ENCODE assay signal across 8 mouse cellular contexts in genomic region chr2:151008939-151009509, GRCm38 (mm10). TPM values are rescaled to one million over a fixed set of nuclear protein-coding genes. Genes with fewer than 3 reads are reported as not detected.
DNase-seq lines count a peak whose midpoint lies in the region; ATAC-seq and TF ChIP-seq lines count a peak whose summit lies in the region.

No protein-coding gene starts in this region.

- H3K4me1 ChIP-seq in hindbrain, postnatal 0 days (ENCODE audit: insufficient read depth, low read length) = 0 out of 2 replicates have a peak, but pooled peaks cover 4% of the 10 kb centered on the region

- DNase-seq in adrenal gland, adult (ENCODE audit: inconsistent age in 2 of 2, low spot score in 1 of 2) = peak; percentile 86 to 96
- peak; percentile 60 to 75 for DNase-seq in cerebellum, postnatal 25 days
- DNase-seq in frontal cortex, postnatal 36 days (ENCODE audit: low spot score in 2 of 2) = peak; percentile 60 to 78
- DNase-seq in hindbrain, postnatal 0 days (ENCODE audit: low spot score) = peak; percentile 84
- peak; percentile 31 to 65 for DNase-seq in left cerebral cortex, adult 9 months (ENCODE audit: low spot score in 2 of 2)
- peak; percentile 82 for DNase-seq in right cerebral cortex, postnatal 25 days

- 0% methylated on average over 55 of the region's 57 CpGs for WGBS in hindbrain, postnatal 0 days

- ATAC-seq in hindbrain, postnatal 0 days = peak; percentile 99
- ATAC-seq in megakaryocyte, adult 5-6 weeks (ENCODE audit: poor library complexity, severe bottlenecking) = peak; percentile 55
- no peak for ATAC-seq in monocyte, adult 5-6 weeks (replicated peaks; ENCODE audit: insufficient number of reproducible peaks, low FRiP score, low TSS enrichment, poor library complexity, severe bottlenecking)

- no peaks in the 10 kb centered on the region for H3K27me3 ChIP-seq in hindbrain, postnatal 0 days (ENCODE audit: insufficient read depth, low read length)

- H3K27ac ChIP-seq in hindbrain, postnatal 0 days = peak overlapping the region; percentile 54

- no peaks in the 10 kb centered on the region for H3K36me3 ChIP-seq in hindbrain, postnatal 0 days (ENCODE audit: insufficient read depth, low read length)

- no peaks in the 10 kb centered on the region for H3K9me3 ChIP-seq in hindbrain, postnatal 0 days (ENCODE audit: low read length)

- H3K4me3 ChIP-seq in hindbrain, postnatal 0 days (ENCODE audit: low read length) = peak overlapping the region; percentile 76

- TF ChIP-seq CTCF in hindbrain, postnatal 0 days (IDR thresholded peaks at IDR 0.05; ENCODE audit: low read depth) = no peak

- H3K4me2 ChIP-seq in hindbrain, postnatal 0 days (ENCODE audit: low read depth, low read length) = peak overlapping the region; percentile 97

- peak overlapping the region; percentile 69 for H3K9ac ChIP-seq in hindbrain, postnatal 0 days (replicated peaks; ENCODE audit: low read length)

RNA-seq across cellular contexts. Expression of gene Ninl, which starts 30.2 kb away (rescaled TPM):
- total RNA-seq in hindbrain, postnatal 0 days (2014; rRNA removed) = 3.1 and 7.3 TPM in 2 replicates
- 2.7 and 3.2 TPM in 2 replicates for polyA plus RNA-seq in hindbrain, postnatal 0 days (2015; fragmentation: Nextera tagmentation; extraction: Ambion mirVana)
- 0.07 and 0.09 TPM in 2 replicates for total RNA-seq in megakaryocyte, adult 5-6 weeks (2015)
- total RNA-seq in megakaryocyte, adult 5-6 weeks (2017) = 0.29 and 1.2 TPM in 2 replicates
- total RNA-seq in monocyte, adult 5-6 weeks (2017) = 0.39 TPM in 1 of 3 replicates, not detected in the others

RNA-seq across cellular contexts. Expression of gene Nanp, which starts 30.2 kb away (rescaled TPM):
- total RNA-seq in hindbrain, postnatal 0 days (2014; rRNA removed) = 10.2 and 11.8 TPM in 2 replicates
- polyA plus RNA-seq in hindbrain, postnatal 0 days (2015; fragmentation: Nextera tagmentation; extraction: Ambion mirVana) = 39.0 and 39.3 TPM in 2 replicates
- total RNA-seq in megakaryocyte, adult 5-6 weeks (2015) = 17.3 and 18.7 TPM in 2 replicates
- 9.6 and 10.5 TPM in 2 replicates for total RNA-seq in megakaryocyte, adult 5-6 weeks (2017)
- total RNA-seq in monocyte, adult 5-6 weeks (2017) = 8.2 to 14.5 TPM (median 12.2 TPM) in 3 replicates
